Mouse (Mus musculus): ENCODE measurements around the gene Ubxn1. TPM values are rescaled to one million over a fixed set of nuclear protein-coding genes. Genes with fewer than 3 reads are reported as not detected.

The Ubxn1 gene
- polyA plus RNA-seq, 1 experiment from 2014 or later: 186 TPM

- H3K4me2 ChIP-seq (ENCODE audit: low read depth): peak overlapping the region; percentile 63
- no peak overlapping the region for H3K27ac ChIP-seq (ENCODE audit: low read depth, low read length)
- peaks cover 11% of the 10 kb centered on the region for H3K36me3 ChIP-seq (ENCODE audit: control insufficient read depth, insufficient read depth, low read length)
- H3K9ac ChIP-seq (ENCODE audit: low read length): peak overlapping the region; percentile 94
- ATAC-seq (ENCODE audit: insufficient read depth, low FRiP score, low TSS enrichment) (no peak), DNase-seq (ENCODE audit: low spot score) (no peak)
- peaks cover 18% of the 10 kb centered on the region for H3K4me1 ChIP-seq (ENCODE audit: control insufficient read depth, insufficient read depth, low read length)
- H3K9me3 ChIP-seq (ENCODE audit: control insufficient read depth, low read length): no peaks in the 10 kb centered on the region
- peak overlapping the region; percentile 88 for H3K4me3 ChIP-seq (ENCODE audit: low read depth, low read length)
- 61% methylated on average over 3 of the region's 3 CpGs for WGBS
- H3K27me3 ChIP-seq (ENCODE audit: control insufficient read depth, insufficient read depth, low read length): no peaks in the 10 kb centered on the region
Measured at GRCm38 (mm10) chr19:8899079-8899478, 27.8 kb downstream of the Ubxn1 start.

- ATAC-seq (ENCODE audit: insufficient read depth, low FRiP score, low TSS enrichment) (no peak), DNase-seq (ENCODE audit: low spot score) (no peak)
- Histone ChIP-seq H3K4me2 (ENCODE audit: low read depth) (no peak overlapping the region), H3K4me1 (ENCODE audit: control insufficient read depth, insufficient read depth, low read length) (peaks cover 8% of the 10 kb centered on the region), H3K9me3 (ENCODE audit: control insufficient read depth, low read length) (no peaks in the 10 kb centered on the region), H3K9ac (ENCODE audit: low read length) (no peak overlapping the region), H3K27ac (ENCODE audit: low read depth, low read length) (no peak overlapping the region), H3K27me3 (ENCODE audit: control insufficient read depth, insufficient read depth, low read length) (no peaks in the 10 kb centered on the region), H3K36me3 (ENCODE audit: control insufficient read depth, insufficient read depth, low read length) (peaks cover 28% of the 10 kb centered on the region), H3K4me3 (ENCODE audit: low read depth, low read length) (no peak overlapping the region)
- WGBS: 94% methylated on average over 5 of the region's 5 CpGs
Measured at GRCm38 (mm10) chr19:8903412-8903811, 32.1 kb downstream of the Ubxn1 start.

- WGBS: 91% methylated on average over 6 of the region's 6 CpGs
- no peaks in the 10 kb centered on the region for H3K27me3 ChIP-seq (ENCODE audit: control insufficient read depth, insufficient read depth, low read length)
- DNase-seq (ENCODE audit: low spot score) (no peak), ATAC-seq (ENCODE audit: insufficient read depth, low FRiP score, low TSS enrichment) (no peak)
- H3K36me3 ChIP-seq (ENCODE audit: control insufficient read depth, insufficient read depth, low read length): peaks cover 56% of the 10 kb centered on the region
- no peak overlapping the region for H3K4me2 ChIP-seq (ENCODE audit: low read depth)
- no peaks in the 10 kb centered on the region for H3K9me3 ChIP-seq (ENCODE audit: control insufficient read depth, low read length)
- H3K4me1 ChIP-seq (ENCODE audit: control insufficient read depth, insufficient read depth, low read length): no peaks in the 10 kb centered on the region
- no peak overlapping the region for H3K27ac ChIP-seq (ENCODE audit: low read depth, low read length)
- no peak overlapping the region for H3K4me3 ChIP-seq (ENCODE audit: low read depth, low read length)
- H3K9ac ChIP-seq (ENCODE audit: low read length): no peak overlapping the region
Measured at GRCm38 (mm10) chr19:8908531-8908930, 37.2 kb downstream of the Ubxn1 start.

- H3K9ac ChIP-seq (ENCODE audit: low read length): no peak overlapping the region
- no peak for DNase-seq (ENCODE audit: low spot score)
Measured at GRCm38 (mm10) chr19:8911810-8912209, 40.5 kb downstream of the Ubxn1 start.

GRCm38 (mm10) chr19:8914212-8914611, 42.9 kb downstream of the Ubxn1 start:
- Histone ChIP-seq H3K9ac (ENCODE audit: low read length) (no peak overlapping the region), H3K4me2 (ENCODE audit: low read depth) (no peak overlapping the region), H3K9me3 (ENCODE audit: control insufficient read depth, low read length) (no peaks in the 10 kb centered on the region), H3K4me3 (ENCODE audit: low read depth, low read length) (no peak overlapping the region), H3K27me3 (ENCODE audit: control insufficient read depth, insufficient read depth, low read length) (no peaks in the 10 kb centered on the region), H3K27ac (ENCODE audit: low read depth, low read length) (no peak overlapping the region), H3K4me1 (ENCODE audit: control insufficient read depth, insufficient read depth, low read length) (no peaks in the 10 kb centered on the region), H3K36me3 (ENCODE audit: control insufficient read depth, insufficient read depth, low read length) (peaks cover 45% of the 10 kb centered on the region)
- DNase-seq (ENCODE audit: low spot score) (no peak), ATAC-seq (ENCODE audit: insufficient read depth, low FRiP score, low TSS enrichment) (no peak)
- 93% methylated on average over 3 of the region's 3 CpGs for WGBS

More at GRCm38 (mm10) chr19:8911810-8912209, 40.5 kb downstream of the Ubxn1 start:
- Histone ChIP-seq H3K4me1 (ENCODE audit: control insufficient read depth, insufficient read depth, low read length) (no peaks in the 10 kb centered on the region), H3K27ac (ENCODE audit: low read depth, low read length) (no peak overlapping the region), H3K4me2 (ENCODE audit: low read depth) (no peak overlapping the region), H3K9me3 (ENCODE audit: control insufficient read depth, low read length) (no peaks in the 10 kb centered on the region), H3K4me3 (ENCODE audit: low read depth, low read length) (no peak overlapping the region), H3K27me3 (ENCODE audit: control insufficient read depth, insufficient read depth, low read length) (no peaks in the 10 kb centered on the region), H3K36me3 (ENCODE audit: control insufficient read depth, insufficient read depth, low read length) (peaks cover 65% of the 10 kb centered on the region)
- no peak for ATAC-seq (ENCODE audit: insufficient read depth, low FRiP score, low TSS enrichment)
- WGBS: 92% methylated on average over 5 of the region's 5 CpGs

GRCm38 (mm10) chr19:8919000-8919399, 47.7 kb downstream of the Ubxn1 start:
- no peak overlapping the region for H3K4me2 ChIP-seq (ENCODE audit: low read depth)
- no peak overlapping the region for H3K9ac ChIP-seq (ENCODE audit: low read length)
- no peak for DNase-seq (ENCODE audit: low spot score)
- 90% methylated on average over 3 of the region's 3 CpGs for WGBS
- no peak overlapping the region for H3K27ac ChIP-seq (ENCODE audit: low read depth, low read length)
- ATAC-seq (ENCODE audit: insufficient read depth, low FRiP score, low TSS enrichment): no peak
- no peak overlapping the region for H3K4me3 ChIP-seq (ENCODE audit: low read depth, low read length)
- H3K4me1 ChIP-seq (ENCODE audit: control insufficient read depth, insufficient read depth, low read length): peaks cover 12% of the 10 kb centered on the region
- H3K9me3 ChIP-seq (ENCODE audit: control insufficient read depth, low read length): no peaks in the 10 kb centered on the region
- H3K36me3 ChIP-seq (ENCODE audit: control insufficient read depth, insufficient read depth, low read length): peaks cover 16% of the 10 kb centered on the region
- no peaks in the 10 kb centered on the region for H3K27me3 ChIP-seq (ENCODE audit: control insufficient read depth, insufficient read depth, low read length)

- Histone ChIP-seq H3K4me3 (ENCODE audit: low read depth, low read length) (peak overlapping the region; percentile 86), H3K9ac (ENCODE audit: low read length) (peak overlapping the region; percentile 84), H3K27me3 (ENCODE audit: control insufficient read depth, insufficient read depth, low read length) (no peaks in the 10 kb centered on the region), H3K9me3 (ENCODE audit: control insufficient read depth, low read length) (no peaks in the 10 kb centered on the region), H3K27ac (ENCODE audit: low read depth, low read length) (peak overlapping the region; percentile 60), H3K36me3 (ENCODE audit: control insufficient read depth, insufficient read depth, low read length) (peaks cover 12% of the 10 kb centered on the region), H3K4me2 (ENCODE audit: low read depth) (peak overlapping the region; percentile 83), H3K4me1 (ENCODE audit: control insufficient read depth, insufficient read depth, low read length) (peaks cover 12% of the 10 kb centered on the region)
- DNase-seq (ENCODE audit: low spot score) (no peak), ATAC-seq (ENCODE audit: insufficient read depth, low FRiP score, low TSS enrichment) (no peak; the same call in 1 of the 2 replicates)
- WGBS: 61% methylated on average over 6 of the region's 6 CpGs
Measured at GRCm38 (mm10) chr19:8919684-8920072, 48.4 kb downstream of the Ubxn1 start.

- Histone ChIP-seq H3K36me3 (ENCODE audit: control insufficient read depth, insufficient read depth, low read length) (peaks cover 7% of the 10 kb centered on the region), H3K4me1 (ENCODE audit: control insufficient read depth, insufficient read depth, low read length) (peaks cover 12% of the 10 kb centered on the region), H3K27ac (ENCODE audit: low read depth, low read length) (peak within 1 kb of the TSS; percentile 60), H3K27me3 (ENCODE audit: control insufficient read depth, insufficient read depth, low read length) (no peaks in the 10 kb centered on the region), H3K4me3 (ENCODE audit: low read depth, low read length) (peak within 1 kb of the TSS; percentile 86), H3K4me2 (ENCODE audit: low read depth) (peak within 1 kb of the TSS; percentile 83), H3K9ac (ENCODE audit: low read length) (peak within 1 kb of the TSS; percentile 84), H3K9me3 (ENCODE audit: control insufficient read depth, low read length) (no peaks in the 10 kb centered on the region)
- DNase-seq (ENCODE audit: low spot score) (peak; percentile 93), ATAC-seq (ENCODE audit: insufficient read depth, low FRiP score, low TSS enrichment) (peak; percentile 97)
- 2% methylated on average over 47 of the region's 50 CpGs for WGBS
Measured at GRCm38 (mm10) chr19:8920073-8920736, 48.9 kb downstream of the Ubxn1 start, which contains the start of gene B3gat3. Gene B3gat3, plus strand, starts transcription at chr19:8920374.

GRCm38 (mm10) chr19:8920836-8921291, 49.6 kb downstream of the Ubxn1 start:
- Histone ChIP-seq H3K4me2 (ENCODE audit: low read depth) (peak overlapping the region; percentile 83), H3K9ac (ENCODE audit: low read length) (peak overlapping the region; percentile 84), H3K4me1 (ENCODE audit: control insufficient read depth, insufficient read depth, low read length) (peaks cover 12% of the 10 kb centered on the region), H3K27me3 (ENCODE audit: control insufficient read depth, insufficient read depth, low read length) (no peaks in the 10 kb centered on the region), H3K36me3 (ENCODE audit: control insufficient read depth, insufficient read depth, low read length) (peaks cover 4% of the 10 kb centered on the region), H3K4me3 (ENCODE audit: low read depth, low read length) (peak overlapping the region; percentile 86), H3K9me3 (ENCODE audit: control insufficient read depth, low read length) (no peaks in the 10 kb centered on the region), H3K27ac (ENCODE audit: low read depth, low read length) (peak overlapping the region; percentile 60)
- ATAC-seq (ENCODE audit: insufficient read depth, low FRiP score, low TSS enrichment): peak; percentile 3; the same call in 1 of the 2 replicates
- 2% methylated on average over 6 of the region's 6 CpGs for WGBS
- no peak for DNase-seq (ENCODE audit: low spot score)
